Mouse (Mus musculus): ENCODE results near the gene Iqcc. TPM values are rescaled to one million over a fixed set of nuclear protein-coding genes. Genes with fewer than 3 reads are reported as not detected.

The Iqcc gene
- polyA plus RNA-seq (2012; fragmentation: generic; extraction: Trizol): 20.1 TPM

- Histone ChIP-seq H3K4me2 (ENCODE audit: low read depth) (peak within 1 kb of the TSS; percentile 92), H3ac (ENCODE audit: control insufficient read depth, insufficient read length) (peak within 1 kb of the TSS; percentile 46), H3K4me3 (peak within 1 kb of the TSS; percentile 83), H3K27me3 (ENCODE audit: control insufficient read depth, insufficient read depth, insufficient read length) (no peaks in the 10 kb centered on the region), H3K79me2 (ENCODE audit: control insufficient read depth, insufficient read depth) (peaks cover 5% of the 10 kb centered on the region), H3K36me3 (ENCODE audit: control insufficient read depth, insufficient read depth) (no peaks in the 10 kb centered on the region)
- TF ChIP-seq REST (IDR thresholded peaks at IDR 0.05; ENCODE audit: insufficient read depth, insufficient read length): peak; percentile 21
- TF ChIP-seq E2F4 (IDR thresholded peaks at IDR 0.05; ENCODE audit: insufficient read depth): no peak
- TF ChIP-seq MYOD1 (IDR thresholded peaks at IDR 0.05; ENCODE audit: control insufficient read depth in 1 of 3, insufficient read length in 2 of 3, low read depth in 2 of 3): peak; percentile 50 to 85 (median 75)
- peak; percentile 99 for TF ChIP-seq POLR2AphosphoS2 (IDR thresholded peaks at IDR 0.05; ENCODE audit: insufficient read length, low read depth)
- no peak for TF ChIP-seq MYOG (IDR thresholded peaks at IDR 0.05; ENCODE audit: control insufficient read depth in 1 of 3, insufficient read depth in 1 of 3, insufficient read length in 2 of 3, low read depth in 2 of 3)
- TF ChIP-seq SRF (IDR thresholded peaks at IDR 0.05; ENCODE audit: control insufficient read depth, insufficient read length, low read depth): peak; percentile 54
- peak; percentile 98 for TF ChIP-seq POLR2A (IDR thresholded peaks at IDR 0.05; ENCODE audit: insufficient read length, low read depth)
- no peak for TF ChIP-seq TCF3 (IDR thresholded peaks at IDR 0.05; ENCODE audit: insufficient read length, low read depth)
These were observed at the start of gene Iqcc for GRCm38 (mm10) chr4:129618786-129619691. Iqcc (minus strand) TSS chr4:129619099.

DNA sequence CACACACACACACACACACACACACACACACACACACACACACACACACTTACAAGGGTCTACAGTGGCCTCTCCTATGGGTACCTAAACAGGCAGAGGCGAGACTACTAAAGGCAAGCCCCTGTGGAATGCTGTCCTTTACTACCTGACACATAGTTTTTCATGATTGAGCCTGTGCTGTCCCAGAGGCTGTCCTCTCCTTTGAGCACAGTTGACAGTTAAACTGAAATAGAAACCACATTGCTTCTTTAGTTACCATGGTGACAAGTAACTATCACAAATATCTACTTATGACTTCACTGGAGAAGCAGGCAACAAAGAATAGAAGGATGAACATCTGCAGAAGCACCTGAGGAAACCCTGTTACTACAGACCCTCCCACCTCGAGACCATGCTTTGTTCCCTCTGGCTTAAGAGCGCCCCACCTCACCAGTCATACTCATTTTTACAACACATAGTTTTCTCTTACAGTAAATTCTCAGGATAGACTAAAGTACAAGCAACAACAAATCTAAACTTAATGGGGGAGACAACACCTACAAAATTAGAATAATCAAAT lies 43.4 kb upstream of the Iqcc start:
- Histone ChIP-seq H3K36me3 (ENCODE audit: control insufficient read depth, insufficient read depth) (peaks cover 28% of the 10 kb centered on the region), H3K79me2 (ENCODE audit: control insufficient read depth, insufficient read depth) (peaks cover 24% of the 10 kb centered on the region), H3K4me3 (no peak overlapping the region), H3ac (ENCODE audit: control insufficient read depth, insufficient read length) (no peak overlapping the region), H3K4me2 (ENCODE audit: low read depth) (no peak overlapping the region), H3K27me3 (ENCODE audit: control insufficient read depth, insufficient read depth, insufficient read length) (no peaks in the 10 kb centered on the region)
- TF ChIP-seq MAX (IDR thresholded peaks at IDR 0.05; ENCODE audit: low read depth) (no peak), CEBPB (IDR thresholded peaks at IDR 0.05; ENCODE audit: insufficient read depth, poor library complexity, severe bottlenecking) (no peak), SRF (IDR thresholded peaks at IDR 0.05; ENCODE audit: control insufficient read depth, insufficient read length, low read depth) (no peak), REST (IDR thresholded peaks at IDR 0.05; ENCODE audit: insufficient read depth, insufficient read length) (no peak), MYOD1 (IDR thresholded peaks at IDR 0.05; ENCODE audit: control insufficient read depth in 1 of 3, insufficient read length in 2 of 3, low read depth in 2 of 3) (no peak), E2F4 (IDR thresholded peaks at IDR 0.05; ENCODE audit: insufficient read depth) (no peak), POLR2AphosphoS2 (IDR thresholded peaks at IDR 0.05; ENCODE audit: insufficient read length, low read depth) (no peak), USF1 (IDR thresholded peaks at IDR 0.05; ENCODE audit: low read depth) (no peak), MYOG (IDR thresholded peaks at IDR 0.05; ENCODE audit: control insufficient read depth in 1 of 3, insufficient read depth in 1 of 3, insufficient read length in 2 of 3, low read depth in 2 of 3) (no peak), TCF3 (IDR thresholded peaks at IDR 0.05; ENCODE audit: insufficient read length, low read depth) (no peak), TCF12 (IDR thresholded peaks at IDR 0.05; ENCODE audit: insufficient read depth, poor library complexity, severe bottlenecking) (no peak), POLR2A (IDR thresholded peaks at IDR 0.05; ENCODE audit: insufficient read length, low read depth) (no peak)

- Histone ChIP-seq H3ac (ENCODE audit: control insufficient read depth, insufficient read length) (no peak overlapping the region), H3K4me2 (ENCODE audit: low read depth) (no peak overlapping the region), H3K79me2 (ENCODE audit: control insufficient read depth, insufficient read depth) (peaks cover 18% of the 10 kb centered on the region), H3K27me3 (ENCODE audit: control insufficient read depth, insufficient read depth, insufficient read length) (no peaks in the 10 kb centered on the region), H3K36me3 (ENCODE audit: control insufficient read depth, insufficient read depth) (peaks cover 31% of the 10 kb centered on the region), H3K4me3 (no peak overlapping the region)
- TF ChIP-seq SRF (IDR thresholded peaks at IDR 0.05; ENCODE audit: control insufficient read depth, insufficient read length, low read depth): no peak
These were observed 42.7 kb upstream of the Iqcc start for GRCm38 (mm10) chr4:129661584-129661983.

DNA sequence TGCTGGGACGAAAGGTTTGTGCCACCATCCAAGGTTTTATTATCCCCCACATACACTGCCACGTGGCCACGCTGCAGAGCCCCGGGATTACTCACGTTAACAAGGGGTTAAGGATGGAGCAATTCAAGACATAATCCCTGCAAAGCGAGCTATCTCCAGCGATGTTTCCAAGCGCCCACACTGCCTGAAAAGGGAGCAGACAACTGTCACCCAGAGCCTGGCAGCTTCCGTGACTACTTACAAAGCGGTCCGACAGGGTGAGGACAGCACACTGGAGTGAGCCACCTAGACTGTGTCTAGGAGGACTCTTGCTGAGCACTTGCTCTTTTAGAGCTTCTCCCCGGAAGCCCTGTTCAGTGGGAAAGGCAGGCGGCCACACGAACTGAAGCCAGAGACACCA lies 35.9 kb upstream of the Iqcc start:
- Histone ChIP-seq H3K79me2 (ENCODE audit: control insufficient read depth, insufficient read depth) (no peaks in the 10 kb centered on the region), H3K27me3 (ENCODE audit: control insufficient read depth, insufficient read depth, insufficient read length) (no peaks in the 10 kb centered on the region), H3K36me3 (ENCODE audit: control insufficient read depth, insufficient read depth) (peaks cover 68% of the 10 kb centered on the region), H3K4me2 (ENCODE audit: low read depth) (no peak overlapping the region), H3ac (ENCODE audit: control insufficient read depth, insufficient read length) (no peak overlapping the region), H3K4me3 (no peak overlapping the region)
- TF ChIP-seq MAX (IDR thresholded peaks at IDR 0.05; ENCODE audit: low read depth) (no peak), POLR2A (IDR thresholded peaks at IDR 0.05; ENCODE audit: insufficient read length, low read depth) (no peak), E2F4 (IDR thresholded peaks at IDR 0.05; ENCODE audit: insufficient read depth) (no peak), REST (IDR thresholded peaks at IDR 0.05; ENCODE audit: insufficient read depth, insufficient read length) (no peak), POLR2AphosphoS2 (IDR thresholded peaks at IDR 0.05; ENCODE audit: insufficient read length, low read depth) (no peak), TCF3 (IDR thresholded peaks at IDR 0.05; ENCODE audit: insufficient read length, low read depth) (no peak), MYOG (IDR thresholded peaks at IDR 0.05; ENCODE audit: control insufficient read depth in 1 of 3, insufficient read depth in 1 of 3, insufficient read length in 2 of 3, low read depth in 2 of 3) (no peak)

GRCm38 (mm10) chr4:129650359-129650758 lies 31.5 kb upstream of the Iqcc start:
- Histone ChIP-seq H3K4me3 (no peak overlapping the region), H3ac (ENCODE audit: control insufficient read depth, insufficient read length) (no peak overlapping the region), H3K4me2 (ENCODE audit: low read depth) (no peak overlapping the region), H3K36me3 (ENCODE audit: control insufficient read depth, insufficient read depth) (peaks cover 76% of the 10 kb centered on the region), H3K79me2 (ENCODE audit: control insufficient read depth, insufficient read depth) (no peaks in the 10 kb centered on the region), H3K27me3 (ENCODE audit: control insufficient read depth, insufficient read depth, insufficient read length) (no peaks in the 10 kb centered on the region)
- no peak for TF ChIP-seq CEBPB (IDR thresholded peaks at IDR 0.05; ENCODE audit: insufficient read depth, poor library complexity, severe bottlenecking)
